Mouse (Mus musculus) A20 (cell line): ENCODE measurements around the gene Eya2.

Experiments
- DNase-seq: peaks from one replicate; pipeline ENCODE4 v3.0.0-alpha.2; 2011; ENCODE audit warnings: low read depth, low spot score

Eya2 gene

DNA sequence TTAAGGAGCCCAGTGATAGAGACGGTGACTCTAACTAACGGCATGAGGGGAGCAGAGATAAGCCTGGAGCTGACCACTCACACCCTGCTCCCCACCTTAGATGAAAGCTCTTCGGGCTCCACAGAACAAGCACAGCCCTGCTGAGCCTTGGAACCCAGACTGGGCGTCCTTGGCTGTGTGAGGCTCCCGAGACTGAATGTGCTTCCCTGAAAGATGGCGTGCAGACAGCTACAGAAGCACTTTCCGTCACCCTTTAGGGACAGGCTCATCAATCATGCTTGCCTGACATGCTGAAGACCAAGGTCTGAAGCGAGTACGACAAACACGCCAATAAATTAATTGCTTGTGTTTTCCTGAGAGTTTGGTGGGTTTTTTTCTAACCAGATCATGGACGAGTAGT, 56.2 kb downstream of the Eya2 start:
- DNase-seq, result no peak

DNA sequence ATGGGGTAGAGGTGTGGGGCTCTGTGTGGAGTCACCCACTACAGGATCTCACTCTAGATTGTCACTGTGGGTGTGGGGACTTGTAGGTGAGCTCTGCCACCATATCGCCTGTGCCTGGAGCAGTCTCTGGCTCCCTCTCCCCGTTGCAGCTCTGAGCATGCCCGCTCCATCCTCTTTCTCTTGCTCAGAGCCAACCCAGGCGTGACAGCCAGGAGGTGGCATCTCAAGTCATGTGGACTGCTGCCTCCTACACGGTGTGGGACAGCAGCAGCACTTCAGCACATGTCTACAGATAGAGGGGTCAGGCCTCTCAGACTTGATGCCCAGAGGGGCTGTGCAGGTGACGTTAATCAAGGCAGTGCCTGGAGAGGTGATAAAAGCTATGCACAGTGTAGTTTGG, 57.4 kb downstream of the Eya2 start:
- DNase-seq, result no peak

DNA sequence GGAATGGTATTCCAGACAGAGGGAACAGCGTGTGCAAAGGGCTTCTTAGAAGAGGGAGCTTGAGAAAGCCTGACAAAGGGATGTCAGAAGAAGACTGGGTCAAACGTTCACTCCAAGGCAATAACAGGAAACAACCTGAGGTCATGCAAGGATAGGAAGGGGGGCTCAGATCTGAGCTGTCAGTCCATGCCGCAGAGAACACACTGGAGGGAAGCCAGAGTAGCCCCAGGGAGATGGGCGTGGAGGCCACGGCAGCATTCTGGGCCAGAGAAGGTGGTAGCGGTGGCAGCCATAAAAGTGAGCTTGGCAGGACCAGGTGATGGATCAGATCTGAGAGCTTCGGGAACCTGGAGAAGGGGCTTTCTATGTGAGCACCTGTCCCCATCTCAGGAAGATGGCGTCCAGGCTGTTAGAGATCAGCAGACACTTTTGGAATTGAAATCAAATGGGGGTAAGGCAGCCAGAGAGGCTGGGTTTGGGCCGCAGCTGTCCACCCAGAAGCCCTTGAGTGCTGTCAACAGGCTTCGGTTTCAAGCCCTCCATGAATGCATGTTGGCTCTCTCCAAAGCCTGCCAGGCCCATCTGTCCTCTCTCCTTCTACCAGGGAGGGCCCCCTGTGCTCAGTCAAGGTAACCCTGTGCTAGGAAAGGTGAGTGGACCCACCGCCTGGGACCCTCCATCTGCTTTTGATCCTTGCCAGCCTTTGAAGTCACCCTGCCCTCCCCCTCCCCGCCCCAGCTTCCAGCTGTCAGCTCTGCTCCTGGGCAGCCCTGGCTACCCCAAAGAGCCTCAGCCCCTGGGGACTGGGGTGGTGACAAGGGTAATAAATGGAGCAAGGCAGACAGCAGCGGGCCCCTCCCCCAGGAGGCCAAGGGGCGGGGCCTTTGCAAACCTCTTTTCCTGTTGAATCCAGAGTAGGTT, 58.4 kb downstream of the Eya2 start:
- peak; percentile 31 for DNase-seq

DNA sequence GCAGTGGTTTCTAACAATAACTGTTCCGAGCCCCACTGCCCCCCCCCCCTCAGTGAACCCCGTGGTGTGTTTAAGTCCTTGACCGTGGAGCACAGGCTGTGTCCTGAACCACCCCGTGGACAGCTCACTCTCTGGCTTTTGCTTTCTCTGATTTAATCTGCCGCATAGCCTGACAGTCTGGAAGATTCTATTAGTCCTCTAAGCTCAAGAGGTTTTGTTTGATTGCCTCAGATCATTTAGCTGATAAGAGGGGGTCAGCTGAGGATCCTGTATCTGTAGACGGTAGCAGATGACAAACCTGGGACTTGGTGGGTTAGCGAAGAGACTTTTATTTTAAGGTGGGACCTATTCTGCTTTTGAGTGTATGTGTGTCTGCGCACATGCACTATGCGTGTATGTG, 59.3 kb downstream of the Eya2 start:
- no peak for DNase-seq

DNA sequence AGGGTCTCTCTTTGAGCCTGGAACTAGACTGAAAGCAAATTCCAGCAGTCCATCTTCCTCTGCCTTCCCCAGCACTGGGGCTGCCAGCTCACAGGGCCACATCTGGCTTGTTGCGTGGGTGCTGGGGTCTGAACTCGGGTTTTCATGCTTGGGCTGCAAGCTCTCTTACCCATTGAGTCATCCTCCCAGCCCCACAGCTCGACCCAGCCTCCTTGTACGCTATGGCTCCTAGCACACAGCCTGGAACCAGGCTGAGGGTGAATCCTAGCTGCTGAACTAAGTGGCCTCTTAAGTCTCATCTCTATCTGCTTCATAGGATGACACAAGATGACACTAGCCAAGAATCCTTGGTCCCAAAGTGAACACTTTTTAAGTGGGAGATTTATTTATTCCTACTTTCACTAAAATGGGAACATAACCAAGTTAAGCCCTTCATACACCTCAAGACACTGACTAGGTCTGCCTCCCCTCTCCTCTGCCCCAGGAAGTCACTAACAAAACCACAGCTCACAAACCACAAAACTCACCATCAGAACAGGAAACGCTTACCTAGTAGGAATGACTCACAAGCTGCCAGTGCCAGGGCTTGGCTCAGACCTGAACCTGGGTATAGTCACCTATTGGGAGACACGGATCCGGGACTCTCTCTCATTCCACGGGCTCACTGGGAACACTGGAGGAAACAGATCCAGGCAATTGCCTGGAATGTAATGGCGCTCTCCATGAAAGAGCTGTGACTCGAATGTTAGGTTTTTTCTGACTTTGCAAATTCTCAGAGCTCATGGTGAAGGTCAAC, 60.1 kb downstream of the Eya2 start:
- peak; percentile 7 for DNase-seq

DNA sequence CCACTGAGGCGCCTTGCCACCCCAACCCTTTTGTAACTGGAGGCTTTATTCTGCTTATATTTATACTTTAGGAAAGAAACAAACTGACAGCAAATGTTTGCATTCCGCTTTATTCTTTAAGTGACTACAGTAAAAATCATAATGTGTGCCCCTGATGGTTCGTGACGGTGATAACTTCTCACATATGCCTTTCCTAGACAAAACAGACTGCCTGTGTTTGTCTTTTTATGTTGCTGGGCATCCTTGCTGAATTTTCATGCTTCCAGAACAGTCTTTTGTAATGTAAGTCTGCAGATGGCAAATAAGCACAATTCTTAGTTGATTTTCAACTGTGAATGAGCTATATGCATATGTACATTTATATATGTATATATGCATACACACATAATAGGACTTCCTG, 61.7 kb downstream of the Eya2 start:
- DNase-seq, result no peak

DNA sequence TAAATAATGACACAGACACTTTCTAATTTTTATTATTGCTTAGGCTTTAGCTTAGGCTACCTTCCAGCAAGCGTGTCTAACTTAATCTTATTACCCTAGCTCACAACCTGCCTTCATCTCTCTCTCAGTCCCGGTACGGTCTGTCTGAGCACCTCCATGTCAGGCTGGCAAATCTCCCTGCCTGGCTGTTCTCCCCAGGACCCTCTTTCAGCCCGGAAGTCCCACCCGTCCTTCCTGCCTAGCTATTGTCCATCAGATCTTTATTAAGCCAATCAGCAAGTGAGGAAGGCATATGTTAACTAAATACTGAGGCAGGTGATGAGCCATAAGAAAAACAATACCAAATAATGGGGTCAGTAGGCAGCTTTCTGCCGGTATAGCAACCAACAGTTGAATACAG, 62.1 kb downstream of the Eya2 start:
- no peak for DNase-seq

DNA sequence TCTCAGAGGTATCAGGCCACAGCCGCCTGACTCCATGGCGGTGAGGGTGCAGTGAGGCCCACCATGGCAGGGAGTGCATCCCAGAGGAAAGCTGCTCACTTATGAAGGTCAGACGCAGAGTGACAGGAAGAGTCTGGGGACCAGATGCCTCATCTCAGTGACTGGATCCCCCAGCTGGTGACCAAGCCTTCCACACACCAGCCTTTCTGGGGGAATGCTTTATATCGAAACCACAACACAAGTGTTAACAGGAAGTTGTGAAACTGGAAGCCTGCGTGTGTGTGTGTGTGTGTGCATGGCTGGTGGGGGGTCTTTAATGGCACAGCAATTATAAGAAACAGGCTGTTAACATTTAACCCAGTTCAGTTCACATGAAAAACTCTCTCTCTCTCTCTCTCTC, 64.7 kb downstream of the Eya2 start:
- DNase-seq, result no peak

DNA sequence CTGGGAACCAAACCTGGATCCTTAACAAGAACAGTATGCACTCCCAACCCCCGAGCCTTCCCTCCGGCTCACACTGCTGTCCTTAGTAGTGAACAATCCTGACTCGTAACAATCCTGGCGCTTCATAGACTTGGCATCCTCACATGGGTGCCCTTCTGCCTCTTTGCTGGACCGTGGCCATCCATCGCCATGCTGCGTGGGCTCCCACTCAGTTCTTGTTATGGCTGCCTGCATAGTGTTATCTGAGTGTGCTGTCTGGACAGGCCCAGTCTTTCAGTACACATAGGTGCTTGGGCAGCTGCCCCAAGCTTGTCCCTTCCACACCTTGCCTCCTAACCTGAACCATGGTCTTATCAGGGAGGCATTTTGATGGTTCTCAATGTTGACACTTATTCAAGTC, 68.4 kb downstream of the Eya2 start:
- DNase-seq, result no peak

DNA sequence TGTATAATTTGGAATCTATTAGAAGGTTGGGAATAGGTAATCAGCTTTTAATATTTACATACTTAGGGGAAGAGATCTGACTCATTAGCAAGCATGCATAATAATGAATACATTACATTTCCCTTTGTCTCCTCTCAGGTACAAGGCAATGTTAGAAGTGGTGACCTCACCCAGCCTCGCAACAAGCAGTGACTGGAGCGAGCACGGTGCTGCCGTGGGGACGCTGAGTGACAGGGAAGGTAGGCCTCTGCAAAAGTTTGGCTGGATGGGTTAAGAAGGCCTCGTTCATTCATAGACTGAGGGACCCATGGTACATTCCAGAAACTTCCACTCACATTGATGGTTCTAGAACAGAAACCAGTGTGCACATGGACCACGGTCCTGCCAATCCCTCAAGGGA, 69.8 kb downstream of the Eya2 start:
- no peak for DNase-seq

DNA sequence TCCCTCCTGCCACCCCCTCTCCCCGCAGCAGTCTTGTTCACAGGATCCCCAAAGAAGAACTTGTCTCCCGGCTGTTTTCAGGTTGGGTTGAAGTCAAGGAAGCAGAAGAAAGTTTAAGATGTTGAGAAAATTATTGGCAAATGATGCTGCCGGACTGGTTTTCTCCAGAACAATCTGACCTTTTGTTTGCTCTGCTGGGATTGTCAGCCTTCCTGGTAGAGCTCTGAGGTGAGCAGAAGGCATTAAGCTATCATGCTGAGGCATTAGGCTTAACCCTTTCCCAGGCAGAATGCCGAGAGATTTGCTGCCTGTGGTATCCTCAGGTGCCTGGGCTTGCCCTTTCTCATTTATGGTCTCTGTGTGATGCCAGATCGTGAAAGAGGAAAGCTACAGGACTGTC, 70.3 kb downstream of the Eya2 start:
- DNase-seq, result no peak

DNA sequence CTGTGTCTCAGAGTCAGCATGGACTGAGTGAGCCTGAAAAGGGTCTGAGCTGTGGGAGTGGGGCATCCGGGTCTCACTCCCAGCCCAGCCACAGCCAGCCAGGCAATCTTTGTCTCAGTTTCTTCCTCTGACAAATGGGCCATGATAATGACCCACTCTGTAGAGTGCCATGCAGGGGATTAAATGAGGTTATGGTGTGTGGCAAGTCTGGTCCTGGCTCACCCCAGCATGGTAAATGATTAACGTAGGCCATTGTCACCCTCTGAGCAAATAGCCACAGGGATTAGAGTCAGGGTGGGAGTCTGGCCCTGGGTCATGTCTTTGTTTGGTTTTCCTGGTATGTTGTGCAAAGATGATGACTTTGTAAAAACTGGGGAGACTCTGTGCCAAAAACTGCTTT, 72.3 kb downstream of the Eya2 start:
- no peak for DNase-seq

DNA sequence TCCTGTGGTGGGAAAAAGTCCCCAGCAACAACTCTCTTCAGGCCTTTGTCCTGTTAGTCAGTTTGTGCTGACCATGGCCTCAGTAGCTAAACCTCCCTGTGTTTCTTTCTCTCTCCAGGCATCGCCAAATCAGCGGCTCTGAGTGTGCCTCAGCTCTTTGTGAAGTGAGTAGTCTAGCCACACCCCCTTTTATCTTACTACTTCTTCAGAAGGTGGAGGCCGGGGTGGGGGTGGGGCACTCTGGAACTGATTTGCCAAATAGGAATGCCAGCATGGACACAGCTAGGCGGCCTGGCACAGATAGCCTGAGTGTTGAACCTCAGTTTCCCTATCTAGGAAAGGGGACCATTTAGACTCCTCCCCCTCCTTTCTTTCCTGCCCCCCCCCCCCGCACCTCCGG, 87.9 kb downstream of the Eya2 start:
- no peak for DNase-seq

DNA sequence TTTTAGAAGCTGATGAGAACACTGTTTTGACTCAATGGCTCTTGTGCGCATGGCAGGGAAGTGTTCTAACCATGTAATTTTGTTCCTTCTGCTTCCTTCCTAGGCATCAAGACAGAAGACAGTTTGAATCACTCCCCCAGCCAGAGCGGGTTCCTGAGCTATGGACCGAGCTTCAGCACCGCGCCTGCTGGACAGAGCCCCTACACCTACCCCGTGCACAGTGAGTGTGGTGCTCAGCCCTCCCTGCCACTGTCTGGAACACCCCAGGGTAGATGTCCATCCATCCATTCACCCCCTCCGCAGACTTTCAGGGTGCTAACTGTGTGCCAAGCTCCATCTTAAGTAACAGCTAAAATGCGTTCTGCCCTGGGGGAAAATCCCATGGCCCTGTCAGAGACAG, 92.7 kb downstream of the Eya2 start:
- no peak for DNase-seq

DNA sequence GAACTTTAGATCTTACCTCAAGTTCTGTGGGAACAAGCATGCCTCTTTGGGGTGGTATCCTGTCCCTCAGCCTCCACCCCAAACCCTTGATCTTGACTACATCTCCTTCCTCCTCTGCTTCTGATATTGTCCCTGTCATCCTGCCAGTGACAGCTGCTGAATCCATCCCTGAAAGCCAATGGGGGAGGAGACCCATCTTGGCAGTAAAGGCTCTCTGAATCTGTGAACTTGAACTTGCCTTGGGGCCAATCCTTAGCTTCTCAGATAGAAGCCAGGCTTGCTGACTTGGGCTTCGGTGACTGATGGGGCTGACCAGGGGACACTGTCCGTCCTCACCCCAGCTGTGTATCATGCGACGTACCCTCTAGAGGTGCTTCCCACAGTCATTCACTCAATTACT, 94.1 kb downstream of the Eya2 start:
- DNase-seq, result no peak

DNA sequence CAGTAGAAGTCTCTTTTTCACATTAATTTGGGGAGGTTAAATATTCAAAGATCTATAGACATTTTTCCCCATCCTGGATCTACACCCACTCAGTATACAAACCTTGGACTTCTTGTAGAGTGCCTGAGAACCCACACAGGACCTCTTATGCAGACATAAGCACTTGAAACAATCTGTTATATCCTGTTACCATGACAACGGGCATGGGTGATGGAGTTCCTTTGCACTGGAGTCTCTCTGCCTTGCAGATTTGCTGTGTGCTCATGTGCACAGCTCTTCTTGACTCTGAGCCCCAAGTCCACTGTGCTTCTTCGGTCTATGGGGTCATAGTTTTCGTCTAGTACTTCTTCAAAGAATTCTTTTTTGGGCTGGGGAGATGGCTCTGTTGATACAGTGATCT, 96.2 kb downstream of the Eya2 start:
- no peak for DNase-seq

DNA sequence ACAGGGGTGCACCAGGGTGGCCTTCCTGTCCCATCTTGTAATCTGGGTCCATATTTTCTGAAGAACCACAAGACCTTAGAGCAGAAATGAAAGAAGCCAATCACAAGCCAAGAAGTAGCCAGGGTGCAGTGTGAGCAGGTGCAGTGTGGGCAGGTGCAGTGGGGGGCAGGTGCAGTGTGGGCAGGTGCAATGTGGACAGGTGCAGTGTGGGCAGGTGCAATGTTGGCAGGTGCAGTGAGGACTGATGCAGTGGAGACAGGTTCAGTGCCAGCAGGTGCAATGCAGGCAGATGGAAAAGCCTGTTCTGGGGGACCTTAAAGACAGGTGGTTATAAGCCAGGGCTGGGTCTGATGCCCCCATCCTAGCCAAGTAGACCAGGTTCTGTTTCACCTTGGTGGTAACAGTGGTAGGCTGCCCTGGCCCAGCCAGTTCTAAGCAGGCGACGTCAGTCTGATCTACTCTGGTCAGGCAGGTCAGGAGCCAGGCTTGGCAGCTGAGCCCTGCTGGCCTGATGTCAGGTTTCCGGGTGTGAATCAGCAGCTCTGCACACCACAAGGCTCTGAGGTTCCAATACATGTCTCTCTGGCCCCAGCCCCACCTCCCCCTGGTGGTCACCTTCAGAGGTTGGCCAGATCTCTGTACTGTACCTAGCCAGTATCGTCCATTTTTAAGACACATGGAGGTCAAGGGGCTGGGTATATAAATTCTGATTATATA, 98.3 kb downstream of the Eya2 start:
- no peak for DNase-seq

DNA sequence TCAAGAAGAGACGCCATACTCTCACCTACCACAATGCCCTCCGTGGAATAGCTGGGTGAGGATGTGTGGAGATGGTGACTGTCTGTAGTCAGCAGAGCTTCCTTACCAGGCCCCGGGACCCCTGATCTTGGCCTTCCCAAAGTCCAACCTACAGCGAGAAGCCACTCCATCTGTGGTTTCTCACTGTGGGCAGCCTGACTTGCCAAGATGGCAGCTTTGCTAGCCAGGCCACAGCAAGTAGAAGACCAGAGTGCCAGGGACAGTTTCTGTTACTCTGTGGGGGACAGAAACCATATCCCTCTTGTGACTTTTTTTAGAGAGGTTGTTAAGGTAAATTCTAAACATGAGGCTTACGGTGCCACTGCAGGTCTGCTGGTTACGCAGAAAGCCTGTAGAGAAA, 99.9 kb downstream of the Eya2 start:
- DNase-seq, result no peak

DNA sequence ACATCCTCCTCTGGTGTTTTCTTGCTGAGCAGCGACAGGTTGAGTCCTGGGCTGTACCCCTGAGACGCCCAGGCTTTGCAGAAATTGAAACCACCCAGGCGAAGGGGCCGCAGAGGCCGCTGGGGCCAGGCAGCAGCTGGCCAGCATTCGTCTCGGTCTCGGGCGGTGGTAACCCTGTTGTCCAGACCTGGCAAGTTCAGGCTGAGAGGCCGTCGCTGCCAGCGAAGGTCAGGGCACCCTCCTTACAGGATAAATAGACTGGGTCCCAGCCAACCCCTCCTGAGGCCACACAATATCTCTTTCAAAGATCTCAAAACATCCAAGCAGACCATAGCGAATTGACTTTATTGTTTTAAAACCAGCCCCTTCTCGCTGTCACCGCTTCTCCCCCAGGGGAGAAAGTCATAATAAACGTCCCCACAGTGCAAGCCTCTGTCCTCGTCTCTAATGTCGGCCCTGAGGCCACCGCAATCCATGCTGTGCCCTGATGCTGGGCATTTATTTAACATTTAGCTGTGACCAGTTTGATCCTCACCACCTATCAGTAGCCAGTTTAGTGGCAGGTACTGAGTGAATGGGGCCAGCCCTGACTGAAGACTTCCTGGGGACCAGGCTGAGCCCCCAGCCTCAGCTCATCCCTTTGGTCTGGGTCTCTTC, 105.5 kb downstream of the Eya2 start:
- DNase-seq, result no peak

DNA sequence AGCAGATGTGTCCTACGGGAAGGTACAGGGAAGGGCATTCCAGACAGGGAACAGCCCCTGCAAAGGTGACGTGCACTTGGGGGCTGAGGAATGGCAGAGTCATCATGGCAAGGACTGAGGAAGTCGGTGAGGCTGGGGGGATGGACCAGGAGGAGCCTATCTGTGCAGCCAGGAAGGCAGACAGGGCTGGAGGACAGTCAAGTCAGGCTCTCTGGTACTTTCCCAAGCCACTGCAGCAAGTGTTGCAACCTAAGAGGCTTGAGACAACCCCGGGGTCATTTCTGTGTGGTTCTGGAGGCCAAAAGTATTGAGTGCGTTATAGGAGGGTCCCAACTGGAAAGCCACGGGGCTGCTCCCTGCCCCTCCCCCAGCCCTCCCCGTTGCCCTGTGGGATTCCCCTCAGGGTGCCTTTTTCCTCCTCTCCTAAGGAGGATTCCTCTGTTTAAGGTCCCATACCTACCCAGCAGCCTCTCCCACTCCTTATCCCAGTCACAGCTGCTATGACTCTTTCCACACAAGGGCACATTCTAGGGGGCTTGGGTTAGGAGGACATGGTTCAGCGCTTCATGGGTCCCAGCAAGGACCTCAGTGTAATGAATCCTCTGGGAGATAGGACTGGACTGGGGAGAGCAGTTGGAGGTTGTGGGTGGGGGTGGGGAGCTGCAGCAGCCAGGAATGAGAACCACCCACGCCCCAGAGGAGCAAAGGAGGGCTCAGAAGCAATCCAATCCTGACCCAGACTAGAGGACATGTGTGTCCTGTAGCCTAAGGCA, 108.4 kb downstream of the Eya2 start:
- no peak for DNase-seq

DNA sequence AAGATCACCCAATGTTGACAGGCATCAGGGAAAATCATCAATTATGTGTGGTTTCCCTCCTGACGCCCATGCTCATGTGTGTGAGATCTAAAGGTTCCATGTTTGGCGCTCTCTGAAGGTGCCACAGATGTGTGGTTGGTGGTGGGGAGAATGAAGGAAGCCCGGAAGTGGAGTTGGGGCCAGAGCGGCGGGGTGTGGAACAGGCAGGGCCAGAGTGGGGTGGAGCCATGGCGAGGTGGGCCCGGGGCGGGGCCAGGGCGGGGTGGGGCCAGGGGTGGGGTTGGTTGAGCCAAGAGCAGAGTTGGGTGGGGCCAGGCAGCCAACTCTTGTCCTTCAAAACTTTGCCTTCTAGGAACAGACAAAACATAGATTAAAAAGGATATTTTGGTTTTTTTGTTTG, 113.4 kb downstream of the Eya2 start:
- peak; percentile 4 for DNase-seq
